Mouse (Mus musculus) natural killer cell, adult 2 months (primary cell): Measurements from ENCODE around the gene Snx6.
"Not testable (repeated sequence)": the region's sequence is repeated elsewhere in the genome, so short reads cannot be mapped to it uniquely, and the experiment has no call there.

Experiments used
- DNase-seq, 2 experiments: peaks; one replicate each; pipeline ENCODE4 v3.0.0; 2022; ENCODE audit warnings: low spot score in 2 of 2

The Snx6 gene

GRCm38 (mm10) chr12:54803531-54803930 lies 8.0 kb upstream of the Snx6 start:
- no peak for DNase-seq

- no peak for DNase-seq
These were observed 1.2 kb upstream of the Snx6 start for GRCm38 (mm10) chr12:54796516-54797195.

GRCm38 (mm10) chr12:54794392-54794791 lies 1.1 kb downstream of the Snx6 start:
- no peak for DNase-seq

GRCm38 (mm10) chr12:54791465-54791864 lies 4.0 kb downstream of the Snx6 start:
- DNase-seq, result no peak

GRCm38 (mm10) chr12:54789346-54790143 lies 6.0 kb downstream of the Snx6 start:
- no peak for DNase-seq

- DNase-seq, result no peak
These were observed 31.9 kb downstream of the Snx6 start for GRCm38 (mm10) chr12:54763624-54764023.

GRCm38 (mm10) chr12:54760676-54761075 lies 34.8 kb downstream of the Snx6 start:
- DNase-seq, result no peak

- DNase-seq, result no peak
These were observed 36.7 kb downstream of the Snx6 start for GRCm38 (mm10) chr12:54758846-54759245.

GRCm38 (mm10) chr12:54748647-54749046 lies 46.9 kb downstream of the Snx6 start:
- DNase-seq, result no peak

GRCm38 (mm10) chr12:54738661-54739243 lies 56.8 kb downstream of the Snx6 start:
- DNase-seq, result peak; percentile 39 to 41

GRCm38 (mm10) chr12:54737891-54738660 lies 57.4 kb downstream of the Snx6 start:
- DNase-seq, result not testable (repeated sequence)

GRCm38 (mm10) chr12:54734307-54735131 lies 61.0 kb downstream of the Snx6 start:
- peak; percentile 42 to 63 for DNase-seq

GRCm38 (mm10) chr12:54729140-54730059 lies 66.1 kb downstream of the Snx6 start:
- not testable (repeated sequence) for DNase-seq

- not testable (repeated sequence) for DNase-seq
These were observed 76.4 kb downstream of the Snx6 start for GRCm38 (mm10) chr12:54718871-54719786.

GRCm38 (mm10) chr12:54717516-54717915 lies 78.0 kb downstream of the Snx6 start:
- DNase-seq, result not testable (repeated sequence)

- peak; percentile 64 to 74 for DNase-seq
These were observed 81.5 kb downstream of the Snx6 start for GRCm38 (mm10) chr12:54713822-54714626.

GRCm38 (mm10) chr12:54710494-54710879 lies 85.0 kb downstream of the Snx6 start:
- DNase-seq, result peak; percentile 50 to 52
